Mouse (Mus musculus): ENCODE results near the gene Acbd4.

The Acbd4 gene

DNA sequence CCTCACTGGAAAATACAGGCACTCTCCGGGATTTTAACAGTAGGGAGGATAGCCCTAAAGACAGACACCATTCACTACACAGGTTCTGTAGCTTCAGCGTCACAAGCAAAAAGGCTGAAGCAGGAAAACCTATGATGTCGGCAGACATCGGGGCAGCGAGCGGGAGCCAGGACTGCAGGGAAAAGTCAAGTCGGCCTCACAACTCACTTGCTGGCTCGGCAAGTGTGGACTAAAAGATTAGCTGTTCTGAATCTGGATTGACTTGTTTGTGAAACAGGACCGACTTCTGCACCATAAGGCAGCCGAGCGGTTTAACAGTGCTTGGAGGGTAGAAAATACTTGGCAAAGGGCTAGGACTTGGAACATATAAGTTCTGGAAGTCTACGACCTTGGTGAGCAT is 11.5 kb downstream of the Acbd4 start:
- no peak for DNase-seq (ENCODE audit: inconsistent ontology term)

DNA sequence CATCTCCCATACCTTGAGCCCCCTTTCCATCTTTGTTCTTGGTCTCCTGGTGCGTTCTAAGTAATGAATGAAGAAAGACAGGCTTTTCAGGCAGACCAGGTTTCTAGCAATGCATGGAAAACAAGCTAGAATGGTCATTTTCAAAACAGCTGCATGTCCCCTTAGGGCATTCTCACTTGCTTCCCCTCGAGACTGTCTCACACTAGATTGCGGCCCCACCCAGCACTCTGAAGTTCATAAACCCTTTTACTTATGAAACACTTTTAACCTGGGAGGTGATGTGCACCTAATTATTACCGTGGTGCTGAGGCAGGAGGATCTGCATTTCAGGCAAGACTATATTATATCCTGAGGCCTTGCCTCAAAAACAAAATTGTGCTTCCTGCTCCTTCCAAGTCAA is 12.3 kb downstream of the Acbd4 start:
- DNase-seq (ENCODE audit: inconsistent ontology term) = no peak

DNA sequence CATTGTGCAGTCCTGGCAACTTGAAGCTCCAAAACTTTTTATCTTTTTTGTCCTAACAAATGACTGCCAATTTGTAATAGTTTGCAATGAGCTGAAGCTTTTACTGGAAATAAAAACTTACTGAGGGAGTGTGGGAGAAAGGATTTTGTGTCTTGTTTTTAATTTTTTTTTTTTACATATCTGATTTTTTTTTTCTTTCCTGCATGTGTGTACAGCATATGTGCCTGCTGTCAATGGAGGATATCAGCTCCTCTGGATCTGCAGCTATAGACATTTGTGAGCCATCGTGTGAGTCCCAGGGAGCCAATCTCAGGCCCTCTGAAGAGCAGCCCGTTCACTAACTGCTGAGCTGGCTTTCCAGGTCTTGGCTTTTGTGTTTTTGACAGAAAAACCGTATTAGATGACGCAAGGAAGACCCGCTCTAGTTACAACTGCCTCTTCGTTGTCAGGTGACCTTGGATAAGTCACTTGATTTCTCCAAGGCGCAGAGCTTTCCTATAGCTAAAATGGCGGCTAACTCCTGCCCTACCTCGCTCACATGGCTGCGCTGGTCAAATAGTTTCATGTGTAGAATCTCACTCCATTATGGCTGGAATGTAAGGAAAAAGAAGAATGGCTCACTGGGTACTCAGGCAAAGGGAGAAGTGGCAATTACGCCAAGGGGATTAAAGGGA is 12.9 kb downstream of the Acbd4 start:
- DNase-seq (ENCODE audit: inconsistent ontology term) = no peak

GRCm38 (mm10) chr11:103115163-103116007 is 13.9 kb downstream of the Acbd4 start:
- no peak for DNase-seq (ENCODE audit: inconsistent ontology term)

DNA sequence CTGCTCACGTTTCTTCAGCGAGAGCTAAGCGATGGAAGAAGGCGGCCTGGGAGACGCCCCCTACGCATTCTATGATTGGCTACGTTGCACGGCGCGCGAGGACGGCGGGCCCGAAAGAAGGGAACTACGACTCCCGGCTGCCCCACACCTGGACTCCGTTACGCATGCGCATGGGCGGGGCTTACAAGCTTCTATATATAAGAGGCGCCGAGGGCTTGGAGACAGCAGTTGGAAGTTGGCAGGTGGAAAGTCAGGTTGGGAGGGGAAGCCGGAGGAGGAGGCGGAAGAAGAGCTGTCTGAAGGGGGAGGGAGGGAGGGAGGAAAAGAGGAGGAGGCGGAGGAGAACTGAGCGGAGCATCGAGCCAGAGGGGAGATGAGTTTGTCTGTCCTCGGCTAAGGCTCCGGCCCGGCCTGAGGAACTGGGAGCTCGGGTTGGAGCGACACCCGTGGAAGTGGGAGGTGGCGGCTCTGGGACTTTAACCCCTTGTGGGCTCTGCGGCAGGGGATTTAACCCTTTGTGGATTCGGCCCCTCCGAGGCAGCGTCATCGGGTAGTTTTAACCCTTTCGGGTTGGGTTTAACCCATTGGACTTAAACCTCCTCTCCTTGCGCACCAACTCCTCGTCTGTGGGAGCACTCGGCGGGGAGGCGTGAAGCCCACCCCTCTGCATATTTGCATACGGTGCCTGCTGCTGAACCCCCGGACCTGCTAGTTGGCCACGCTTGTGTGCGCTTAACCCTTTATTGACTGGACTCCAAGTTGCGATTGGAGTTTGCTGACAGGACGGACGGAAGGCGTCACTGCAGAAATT is 14.7 kb downstream of the Acbd4 start, which contains the start of gene Hexim1:
Gene Hexim1, plus strand, starts transcription at position 224 of the 811 bp plus-strand sequence.
- peak; percentile 100 for DNase-seq (ENCODE audit: inconsistent ontology term)

DNA sequence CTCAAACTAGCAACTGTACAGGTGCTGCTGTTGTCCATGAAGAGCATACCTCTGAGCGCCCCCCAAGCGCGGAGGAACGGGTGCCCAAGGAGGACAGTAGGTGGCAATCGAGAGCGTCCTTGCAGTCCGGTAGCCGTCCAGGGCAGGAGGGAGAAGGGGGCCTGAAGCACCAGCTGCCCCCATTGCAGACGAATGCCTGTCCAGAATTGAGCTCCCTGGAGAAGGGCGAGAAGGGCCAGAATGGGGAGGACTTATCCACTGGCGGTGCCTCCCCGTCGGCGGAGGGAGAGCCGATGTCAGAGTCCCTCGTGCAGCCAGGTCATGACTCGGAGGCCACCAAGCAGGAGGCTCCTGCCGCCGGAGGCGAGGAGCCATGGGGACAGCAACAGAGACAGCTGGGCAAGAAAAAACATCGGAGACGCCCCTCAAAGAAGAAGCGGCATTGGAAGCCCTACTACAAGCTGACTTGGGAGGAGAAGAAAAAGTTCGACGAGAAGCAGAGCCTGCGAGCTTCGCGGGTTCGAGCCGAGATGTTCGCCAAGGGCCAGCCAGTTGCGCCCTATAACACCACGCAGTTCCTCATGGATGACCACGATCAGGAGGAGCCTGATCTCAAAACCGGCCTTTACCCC is 15.6 kb downstream of the Acbd4 start:
- peak; percentile 84 for DNase-seq (ENCODE audit: inconsistent ontology term)

DNA sequence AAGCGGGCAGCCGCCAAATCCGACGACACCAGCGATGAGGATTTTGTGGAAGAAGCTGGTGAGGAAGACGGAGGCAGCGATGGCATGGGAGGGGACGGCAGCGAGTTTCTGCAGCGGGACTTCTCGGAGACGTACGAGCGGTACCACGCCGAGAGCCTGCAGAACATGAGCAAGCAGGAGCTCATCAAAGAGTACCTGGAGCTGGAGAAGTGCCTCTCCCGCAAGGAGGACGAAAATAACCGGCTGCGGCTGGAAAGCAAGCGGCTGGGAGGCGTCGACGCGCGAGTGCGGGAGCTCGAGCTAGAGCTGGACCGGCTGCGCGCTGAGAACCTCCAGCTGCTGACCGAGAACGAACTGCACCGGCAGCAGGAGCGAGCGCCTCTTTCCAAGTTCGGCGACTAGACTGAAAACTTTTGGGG is 16.1 kb downstream of the Acbd4 start:
- no peak for DNase-seq (ENCODE audit: inconsistent ontology term)

DNA sequence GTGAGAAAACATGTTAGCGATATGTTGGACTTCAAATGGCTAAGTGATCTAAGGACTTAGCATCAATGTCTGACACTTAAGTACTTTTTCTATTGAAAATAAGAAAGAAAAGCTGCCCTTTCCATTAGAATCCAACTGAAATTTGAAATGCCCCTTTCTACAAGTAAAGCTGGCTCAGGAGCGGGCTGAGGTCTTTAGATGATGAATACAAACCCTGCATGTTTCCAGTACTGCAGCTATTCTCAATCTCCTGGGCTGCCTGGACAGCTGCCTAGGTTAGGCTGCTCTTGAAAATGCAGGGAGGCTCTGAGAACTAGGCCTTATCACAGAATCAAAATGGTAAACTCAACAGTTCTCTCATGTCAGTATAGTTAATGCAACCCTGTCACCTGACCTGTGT is 17.4 kb downstream of the Acbd4 start:
- DNase-seq (ENCODE audit: inconsistent ontology term) = no peak

GRCm38 (mm10) chr11:103119609-103120008 is 18.1 kb downstream of the Acbd4 start:
- DNase-seq (ENCODE audit: inconsistent ontology term) = no peak

DNA sequence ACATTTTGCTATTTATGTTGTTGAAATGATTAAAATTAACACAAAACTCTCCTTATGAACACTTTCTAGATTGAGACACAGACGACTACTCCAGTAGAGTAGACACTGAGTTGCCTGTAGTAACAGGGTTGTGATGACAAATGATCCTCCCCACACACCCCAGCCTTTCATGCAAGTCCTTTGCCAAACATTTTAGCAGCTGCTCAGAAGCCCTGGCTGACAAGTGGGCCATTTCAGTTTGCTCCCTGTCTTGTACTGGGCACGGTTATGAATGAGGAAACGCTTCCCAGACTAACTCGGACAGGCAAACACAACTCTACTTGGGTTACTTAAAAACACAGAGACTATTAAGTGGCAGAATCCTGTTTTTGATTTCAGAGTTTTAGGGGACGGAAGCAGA is 18.8 kb downstream of the Acbd4 start:
- no peak for DNase-seq (ENCODE audit: inconsistent ontology term)

DNA sequence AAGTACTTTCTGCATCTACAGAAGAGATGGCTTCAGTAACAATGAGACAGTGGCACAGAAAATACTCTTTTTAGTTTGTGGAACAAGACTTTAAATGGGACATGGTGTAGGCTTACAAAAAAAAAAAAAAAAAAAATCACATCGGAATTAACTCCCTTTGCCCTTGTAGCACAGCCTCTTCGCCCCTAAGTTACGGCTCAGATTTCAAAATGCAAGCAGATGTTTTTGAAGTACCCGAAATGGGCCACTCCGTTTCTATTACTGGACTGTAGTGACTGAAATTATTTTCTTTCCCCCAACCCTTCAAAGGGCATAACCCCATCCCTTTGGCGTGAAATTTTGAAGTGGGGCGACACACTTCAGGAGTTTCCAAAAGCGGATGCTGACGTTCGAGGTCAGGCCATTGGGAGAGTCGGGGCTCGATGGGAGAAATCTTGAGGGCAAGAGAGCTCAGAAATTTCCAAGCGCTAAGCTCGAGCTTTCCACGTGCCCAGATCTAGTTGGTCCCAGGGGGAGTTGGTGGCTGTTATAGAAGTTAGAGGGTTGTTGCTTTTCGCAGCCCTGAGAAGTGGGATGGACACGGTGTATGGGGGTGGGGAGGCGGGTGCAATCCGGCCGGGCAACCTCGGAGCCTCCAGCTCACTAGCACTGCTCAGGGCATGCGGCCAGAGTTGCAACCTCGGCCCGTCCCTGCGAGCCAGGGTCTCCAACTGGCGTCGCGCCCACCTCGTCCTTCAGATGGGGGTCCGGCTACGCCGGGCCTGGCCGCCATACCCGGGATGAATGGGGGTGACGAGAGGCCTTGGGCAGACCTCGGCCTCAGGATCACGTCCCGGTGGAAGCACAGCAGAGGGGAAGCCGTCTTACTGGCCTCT is 30.5 kb downstream of the Acbd4 start, which contains the start of gene Hexim2:
Gene Hexim2, plus strand, starts transcription at position 729 of the 875 bp plus-strand sequence.
- peak; percentile 73 for DNase-seq (ENCODE audit: inconsistent ontology term)

GRCm38 (mm10) chr11:103132576-103133455 is 31.3 kb downstream of the Acbd4 start:
- peak; percentile 100 for DNase-seq (ENCODE audit: inconsistent ontology term)

DNA sequence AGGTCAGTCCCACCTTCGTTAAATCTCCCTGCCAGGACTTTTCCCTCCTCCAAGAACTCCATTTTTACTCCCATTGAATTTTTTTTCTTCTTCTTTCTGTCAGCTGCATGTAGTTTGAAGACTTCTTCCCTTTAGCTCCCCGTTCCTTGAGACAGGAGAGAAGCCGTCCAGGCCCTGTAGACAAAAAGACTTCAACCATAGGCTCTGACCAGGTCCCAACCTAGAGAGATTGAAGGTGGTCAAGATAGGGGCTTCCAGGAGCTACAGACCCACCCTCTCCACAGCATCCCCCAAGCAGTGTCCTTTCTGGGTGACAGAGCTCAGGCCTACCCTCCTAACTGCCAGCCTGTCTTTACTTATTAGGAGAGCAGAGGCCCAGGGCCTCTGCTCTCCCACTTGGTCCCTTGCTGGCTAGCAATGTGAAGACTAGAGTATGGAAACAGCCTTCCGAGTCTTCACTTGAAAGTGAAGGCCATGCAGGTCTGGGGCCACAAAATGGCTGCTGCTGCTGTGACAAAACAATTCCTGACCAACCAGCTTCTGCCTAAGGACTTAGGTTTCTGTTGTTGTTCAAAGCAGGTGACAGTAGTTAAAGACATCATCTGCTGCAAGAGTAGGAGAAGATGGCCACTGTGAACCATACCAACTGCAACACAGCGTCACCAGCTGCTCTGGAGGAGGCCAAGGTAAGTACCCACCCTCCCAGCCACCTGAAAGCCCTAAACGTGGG is 32.1 kb downstream of the Acbd4 start:
- no peak for DNase-seq (ENCODE audit: inconsistent ontology term)

DNA sequence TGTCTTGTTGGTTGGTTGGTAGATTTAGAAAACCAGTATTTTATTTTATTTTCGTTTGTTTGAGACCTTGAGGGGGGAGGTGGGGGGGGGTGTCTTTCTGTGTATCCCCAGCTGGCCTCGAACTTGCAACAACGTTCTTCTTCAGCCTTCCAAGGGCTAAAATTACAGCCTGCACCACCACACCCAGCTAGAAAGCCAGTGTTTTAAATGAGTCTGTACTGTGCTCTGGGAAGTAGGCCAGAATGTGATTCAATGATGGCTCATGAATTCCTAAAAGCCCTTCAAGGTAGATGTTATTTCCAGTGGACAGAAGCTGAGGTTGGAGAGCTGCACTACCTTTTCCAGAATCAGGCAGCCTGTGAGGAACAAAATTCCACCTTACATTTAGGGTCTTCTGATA is 32.7 kb downstream of the Acbd4 start:
- peak; percentile 74 for DNase-seq (ENCODE audit: inconsistent ontology term)

DNA sequence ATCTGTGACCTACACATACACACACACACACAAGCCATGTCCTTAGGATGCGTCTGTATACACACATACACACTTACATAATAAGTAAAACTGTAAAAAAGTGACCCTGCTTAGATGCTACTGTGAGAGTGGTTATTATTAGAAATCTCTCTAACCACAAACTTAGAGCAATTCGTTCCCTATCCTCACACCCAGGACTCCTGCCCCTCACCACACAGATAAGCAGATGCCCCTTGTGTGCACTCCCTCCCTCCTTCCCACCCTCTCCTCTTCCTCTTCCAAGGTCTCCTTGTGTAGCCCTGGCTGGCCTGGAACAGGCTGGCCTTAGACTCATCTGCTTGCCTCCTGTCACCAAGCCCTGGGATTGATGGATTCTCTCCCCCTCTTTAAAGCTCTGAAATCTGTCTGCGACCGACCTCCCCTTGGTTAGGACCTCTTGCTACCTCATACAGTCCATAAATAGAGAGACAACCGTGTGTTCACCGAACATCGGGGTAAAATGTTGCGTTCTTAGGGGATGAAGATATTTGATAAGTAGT is 34.6 kb downstream of the Acbd4 start:
- DNase-seq (ENCODE audit: inconsistent ontology term) = no peak

DNA sequence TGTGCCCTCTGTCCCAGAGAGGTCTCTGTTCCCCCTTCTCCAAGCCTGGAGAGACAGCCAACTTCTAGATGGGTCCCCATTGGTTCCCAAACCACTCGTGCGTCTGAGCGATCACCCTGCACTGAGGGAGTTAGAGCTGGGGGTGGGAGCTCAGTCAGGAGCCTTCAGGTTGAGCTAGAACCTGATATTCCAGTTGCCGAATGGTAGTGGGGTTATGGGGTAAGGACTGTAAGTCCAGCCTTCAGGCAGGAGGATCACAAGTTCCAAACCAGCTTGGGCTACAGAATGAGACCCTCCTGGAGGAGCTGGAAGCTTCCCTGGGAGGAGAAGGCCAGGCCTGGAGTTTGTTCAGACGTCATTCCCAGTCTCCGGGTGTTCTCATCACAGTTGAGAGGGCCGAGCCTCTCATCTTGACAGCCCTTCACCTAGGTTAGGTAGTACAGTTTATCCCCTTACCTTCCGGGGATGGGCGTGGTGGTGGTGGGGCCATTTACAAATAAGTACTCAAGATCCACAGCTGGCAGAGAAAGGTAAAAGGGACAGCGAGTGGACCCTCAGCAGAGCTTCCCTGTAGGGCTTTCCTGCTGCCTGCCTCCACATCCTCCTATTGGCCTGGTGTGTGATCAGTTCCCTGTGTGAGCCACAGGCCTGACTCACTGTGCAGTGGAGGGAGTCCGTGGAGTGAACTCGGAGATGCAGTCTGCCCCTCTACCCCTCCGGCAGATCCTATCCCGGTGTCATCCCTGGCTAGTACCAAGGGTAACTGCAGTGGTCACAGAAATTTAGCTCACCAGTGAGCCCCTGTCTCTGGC is 38.7 kb downstream of the Acbd4 start:
- DNase-seq (ENCODE audit: inconsistent ontology term) = no peak

DNA sequence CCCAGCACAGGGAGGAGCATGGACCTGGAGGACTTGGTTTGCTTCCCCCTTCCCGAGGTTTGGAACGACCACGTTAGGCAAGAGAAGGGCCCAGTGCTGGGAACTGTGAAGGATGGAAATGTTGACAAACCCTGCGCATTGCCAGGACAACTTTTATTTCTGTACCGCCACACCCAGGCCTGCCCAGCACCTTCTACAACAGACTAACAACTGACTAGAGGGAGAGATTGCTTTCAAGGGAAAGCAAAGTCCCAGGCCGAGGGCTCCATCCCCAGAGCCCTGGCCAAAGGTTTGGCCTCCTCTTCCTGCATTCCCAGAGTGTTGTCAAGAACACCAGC is 39.2 kb downstream of the Acbd4 start:
- DNase-seq (ENCODE audit: inconsistent ontology term) = no peak

All from Muller cell, postnatal 12 days (primary cell).